Mouse (Mus musculus) cerebellum, adult 2 months (tissue): ENCODE results near the gene Glg1.

Experiments used
- CTCF ChIP-seq: fragments of 200-500 bp; IDR thresholded peaks from 2 replicates; pipeline ENCODE4 v1.5.1; 2011; ENCODE audit warnings: low read depth, mild to moderate bottlenecking, control low read depth, low read length, moderate library complexity, borderline replicate concordance; ENCODE audit not compliant: insufficient read depth
- POLR2A ChIP-seq: fragments of 200-500 bp; IDR thresholded peaks from 2 replicates; pipeline ENCODE4 v1.6.1; 2011; ENCODE audit warnings: low read length, control low read depth, borderline replicate concordance; ENCODE audit not compliant: insufficient read depth

- no peak for TF ChIP-seq POLR2A
- no peak for TF ChIP-seq CTCF
Observed at GRCm38 (mm10) chr8:111261981-111262381, 3.0 kb upstream of the Glg1 start.
